Mouse (Mus musculus) CH12.LX (cell line): ENCODE measurements around the gene Il31ra.

ENCODE experiments used
- CTCF ChIP-seq, 2 experiments: IDR thresholded peaks in 1 of 2; conservative IDR thresholded peaks in 1 of 2; 2 replicates each; pipeline ENCODE4 v1.5.1; 2011 to 2012; ENCODE audit warnings: low read depth in 2 of 2, low read length in 2 of 2, improper control_type of control experiment in 1 of 2, inconsistent platforms in 1 of 2, mild to moderate bottlenecking in 1 of 2, moderate library complexity in 1 of 2
- HCFC1 ChIP-seq: IDR thresholded peaks from 2 replicates; pipeline ENCODE4 v1.6.1; 2012; ENCODE audit warnings: low read depth, mild to moderate bottlenecking, inconsistent platforms, low read length, improper control_type of control experiment
- JUN ChIP-seq: IDR thresholded peaks from 2 replicates; pipeline ENCODE4 v1.6.1; 2011; ENCODE audit warnings: low read depth, mild to moderate bottlenecking, low read length, improper control_type of control experiment, moderate library complexity; ENCODE audit not compliant: insufficient read depth
- MAFK ChIP-seq: IDR thresholded peaks from 2 replicates; pipeline ENCODE4 v1.6.1; 2011; ENCODE audit warnings: low read length, improper control_type of control experiment; ENCODE audit not compliant: insufficient replicate concordance
- MXI1 ChIP-seq: IDR thresholded peaks from 2 replicates; pipeline ENCODE4 v1.6.1; 2011; ENCODE audit warnings: mild to moderate bottlenecking, low read depth, low read length, improper control_type of control experiment
- NELFE ChIP-seq: IDR thresholded peaks from 2 replicates; pipeline ENCODE4 v1.6.1; 2011; ENCODE audit warnings: low read depth, low read length, improper control_type of control experiment
- POLR2A ChIP-seq: IDR thresholded peaks from 2 replicates; pipeline ENCODE4 v1.6.1; 2011; ENCODE audit warnings: low read depth, mild to moderate bottlenecking, improper control_type of control experiment, low read length
- POLR2AphosphoS2 ChIP-seq: IDR thresholded peaks from 2 replicates; pipeline ENCODE4 v1.6.1; 2011; ENCODE audit warnings: low read depth, low read length, improper control_type of control experiment
- SIN3A ChIP-seq: IDR thresholded peaks from 2 replicates; pipeline ENCODE4 v1.6.1; 2012; ENCODE audit warnings: low read length, improper control_type of control experiment, inconsistent platforms
- TBP ChIP-seq: conservative IDR thresholded peaks from 2 replicates; pipeline ENCODE4 v1.6.1; 2011; ENCODE audit warnings: low read depth, low read length, improper control_type of control experiment
- ZKSCAN1 ChIP-seq: IDR thresholded peaks from 2 replicates; pipeline ENCODE4 v1.6.1; 2012; ENCODE audit warnings: low read depth, inconsistent platforms, low read length, improper control_type of control experiment, borderline replicate concordance

- TF ChIP-seq POLR2A, result no peak
- TF ChIP-seq TBP, result no peak
- TF ChIP-seq HCFC1, result no peak
- TF ChIP-seq CTCF (conservative IDR thresholded peaks at IDR 0.05 in 1 of 2, IDR thresholded peaks at IDR 0.05 in 1 of 2; ENCODE audit: low read depth in 2 of 2, low read length in 2 of 2), result no peak
- TF ChIP-seq POLR2AphosphoS2, result no peak
- no peak for TF ChIP-seq ZKSCAN1
- no peak for TF ChIP-seq SIN3A
- TF ChIP-seq NELFE, result no peak
- TF ChIP-seq MAFK, result no peak
- TF ChIP-seq MXI1, result no peak
- TF ChIP-seq JUN, result no peak
Measured at GRCm38 (mm10) chr13:112556501-112556900, 37.7 kb downstream of the Il31ra start.
